Mouse (Mus musculus): ENCODE results near the gene Ntsr1. TPM values are rescaled to one million over a fixed set of nuclear protein-coding genes. Genes with fewer than 3 reads are reported as not detected.

The Ntsr1 gene
- total and polyA plus RNA-seq, 2 experiments from 2014 or later, result 2.9 to 9.0 TPM

DNA sequence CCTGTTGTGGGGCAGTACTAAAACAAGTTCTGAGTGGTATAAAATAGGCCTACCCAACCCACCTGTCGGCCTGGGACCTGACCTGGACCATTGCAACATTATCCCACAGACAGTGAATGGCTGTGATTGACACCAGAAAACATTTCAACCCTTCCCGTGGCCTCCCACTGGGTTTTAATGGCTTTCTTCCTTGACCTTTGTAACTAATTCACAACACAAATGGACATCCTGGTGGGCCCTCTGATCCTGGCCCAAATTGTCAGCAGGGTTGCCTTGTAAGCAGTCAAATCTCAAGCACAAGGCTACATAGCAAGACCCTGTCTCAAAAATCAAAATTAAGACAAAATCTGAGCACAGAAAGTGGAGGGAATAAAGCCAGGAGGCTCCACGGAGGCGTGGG is 14.1 kb downstream of the Ntsr1 start:
- no peak overlapping the region for H3K4me2 ChIP-seq (ENCODE audit: low read depth, low read length)
- ATAC-seq, result no peak

GRCm38 (mm10) chr2:180521437-180522221 is 21.9 kb downstream of the Ntsr1 start:
- ATAC-seq, result no peak
- Histone ChIP-seq H3K9me3 (ENCODE audit: low read length) (no peaks in the 10 kb centered on the region), H3K36me3 (ENCODE audit: insufficient read depth, low read length) (no peaks in the 10 kb centered on the region), H3K4me1 (ENCODE audit: insufficient read depth, low read length) (no peaks in the 10 kb centered on the region), H3K4me2 (ENCODE audit: low read depth, low read length) (no peak overlapping the region), H3K4me3 (ENCODE audit: low read length) (no peak overlapping the region), H3K27ac (no peak overlapping the region), H3K9ac (replicated peaks; ENCODE audit: low read length) (no peak overlapping the region), H3K27me3 (ENCODE audit: insufficient read depth, low read length) (no peaks in the 10 kb centered on the region)
- TF ChIP-seq CTCF (IDR thresholded peaks at IDR 0.05; ENCODE audit: low read depth), result no peak
- DNase-seq (ENCODE audit: low spot score), result no peak
- WGBS, result 44% methylated on average over 5 of the region's 5 CpGs

More for the DNA sequence above, 14.1 kb downstream of the Ntsr1 start:
- Histone ChIP-seq H3K27me3 (ENCODE audit: insufficient read depth, low read length) (no peaks in the 10 kb centered on the region), H3K27ac (no peak overlapping the region), H3K36me3 (ENCODE audit: insufficient read depth, low read length) (no peaks in the 10 kb centered on the region), H3K9me3 (ENCODE audit: low read length) (no peaks in the 10 kb centered on the region), H3K9ac (replicated peaks; ENCODE audit: low read length) (no peak overlapping the region), H3K4me3 (ENCODE audit: low read length) (no peak overlapping the region), H3K4me1 (ENCODE audit: insufficient read depth, low read length) (peaks cover 8% of the 10 kb centered on the region; the same call in 1 of the 2 replicates)
- no peak for TF ChIP-seq CTCF (IDR thresholded peaks at IDR 0.05; ENCODE audit: low read depth)
- WGBS, result 40% methylated on average over 4 of the region's 4 CpGs
- DNase-seq (ENCODE audit: low spot score), result no peak

DNA sequence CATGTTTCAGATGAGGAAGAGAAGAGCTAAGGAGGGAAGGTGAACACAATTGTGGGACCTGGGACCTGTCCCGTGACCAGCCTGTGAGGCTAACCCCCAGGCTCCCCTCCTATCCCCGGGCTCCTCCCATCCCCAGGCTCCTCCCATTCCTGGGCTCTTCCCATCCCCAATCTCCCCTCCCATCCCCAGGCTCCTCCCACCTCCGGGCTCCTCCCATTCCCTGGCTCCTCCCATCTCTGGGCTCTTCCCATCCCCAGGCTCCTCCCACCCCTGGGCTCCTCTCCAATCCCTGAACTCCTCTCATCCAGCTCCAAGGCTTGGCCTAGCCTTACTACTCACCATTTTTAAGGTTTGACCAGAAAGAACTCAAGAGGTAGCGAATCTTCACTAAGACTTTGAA is 23.0 kb downstream of the Ntsr1 start:
- Histone ChIP-seq H3K4me2 (ENCODE audit: low read depth, low read length) (no peak overlapping the region), H3K4me3 (ENCODE audit: low read length) (no peak overlapping the region), H3K9me3 (ENCODE audit: low read length) (no peaks in the 10 kb centered on the region), H3K9ac (replicated peaks; ENCODE audit: low read length) (no peak overlapping the region), H3K4me1 (ENCODE audit: insufficient read depth, low read length) (no peaks in the 10 kb centered on the region), H3K27me3 (ENCODE audit: insufficient read depth, low read length) (no peaks in the 10 kb centered on the region), H3K27ac (no peak overlapping the region), H3K36me3 (ENCODE audit: insufficient read depth, low read length) (no peaks in the 10 kb centered on the region)
- 81% methylated on average over 4 of the region's 4 CpGs for WGBS
- ATAC-seq (no peak), DNase-seq (ENCODE audit: low spot score) (no peak)
- no peak for TF ChIP-seq CTCF (IDR thresholded peaks at IDR 0.05; ENCODE audit: low read depth)

- Histone ChIP-seq H3K4me2 (ENCODE audit: low read depth, low read length) (no peak overlapping the region), H3K36me3 (ENCODE audit: insufficient read depth, low read length) (no peaks in the 10 kb centered on the region), H3K9me3 (ENCODE audit: low read length) (no peaks in the 10 kb centered on the region), H3K27ac (peak overlapping the region; percentile 51; the same call in 1 of the 2 replicates), H3K27me3 (ENCODE audit: insufficient read depth, low read length) (peaks cover 4% of the 10 kb centered on the region; the same call in 1 of the 2 replicates), H3K4me1 (ENCODE audit: insufficient read depth, low read length) (0 out of 2 replicates have a peak, but pooled peaks cover 5% of the 10 kb centered on the region), H3K4me3 (ENCODE audit: low read length) (no peak overlapping the region), H3K9ac (replicated peaks; ENCODE audit: low read length) (no peak overlapping the region)
- no peak for TF ChIP-seq CTCF (IDR thresholded peaks at IDR 0.05; ENCODE audit: low read depth)
- WGBS, result 50% methylated on average over 7 of the region's 7 CpGs
- ATAC-seq (no peak), DNase-seq (ENCODE audit: low spot score) (no peak)
These were observed 27.7 kb downstream of the Ntsr1 start for GRCm38 (mm10) chr2:180527447-180527846.

DNA sequence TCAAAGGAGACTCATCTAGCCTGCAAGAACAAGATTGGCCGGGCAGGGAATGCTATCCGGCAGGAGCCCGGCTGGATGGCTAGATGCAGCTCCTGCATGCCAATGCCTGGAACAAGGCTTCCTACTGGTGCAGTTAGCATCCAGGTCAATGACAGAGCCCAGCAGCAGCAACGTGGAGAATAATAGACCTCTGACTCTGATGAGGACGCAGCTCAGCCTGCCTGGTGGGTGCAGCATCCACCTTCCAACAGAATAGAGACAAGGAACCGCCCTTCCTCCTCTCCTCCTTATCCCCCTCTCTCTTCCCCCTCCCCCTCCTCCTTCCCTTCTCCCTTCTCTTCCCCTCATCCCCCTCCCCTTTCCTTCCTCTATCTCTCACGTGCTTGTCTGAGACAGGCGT is 28.1 kb downstream of the Ntsr1 start:
- H3K4me3 ChIP-seq (ENCODE audit: low read length), result no peak overlapping the region
- H3K4me1 ChIP-seq (ENCODE audit: insufficient read depth, low read length), result 0 out of 2 replicates have a peak, but pooled peaks cover 5% of the 10 kb centered on the region
- 8% methylated on average over 8 of the region's 8 CpGs for WGBS
- peak overlapping the region; percentile 51; the same call in 1 of the 2 replicates for H3K27ac ChIP-seq
- no peak for DNase-seq (ENCODE audit: low spot score)
- no peak for TF ChIP-seq CTCF (IDR thresholded peaks at IDR 0.05; ENCODE audit: low read depth)
- no peaks in the 10 kb centered on the region for H3K36me3 ChIP-seq (ENCODE audit: insufficient read depth, low read length)
- no peaks in the 10 kb centered on the region for H3K9me3 ChIP-seq (ENCODE audit: low read length)
- peak; percentile 25; the same call in 1 of the 2 replicates for ATAC-seq
- H3K9ac ChIP-seq (replicated peaks; ENCODE audit: low read length), result no peak overlapping the region
- no peak overlapping the region for H3K4me2 ChIP-seq (ENCODE audit: low read depth, low read length)
- peaks cover 4% of the 10 kb centered on the region; the same call in 1 of the 2 replicates for H3K27me3 ChIP-seq (ENCODE audit: insufficient read depth, low read length)

DNA sequence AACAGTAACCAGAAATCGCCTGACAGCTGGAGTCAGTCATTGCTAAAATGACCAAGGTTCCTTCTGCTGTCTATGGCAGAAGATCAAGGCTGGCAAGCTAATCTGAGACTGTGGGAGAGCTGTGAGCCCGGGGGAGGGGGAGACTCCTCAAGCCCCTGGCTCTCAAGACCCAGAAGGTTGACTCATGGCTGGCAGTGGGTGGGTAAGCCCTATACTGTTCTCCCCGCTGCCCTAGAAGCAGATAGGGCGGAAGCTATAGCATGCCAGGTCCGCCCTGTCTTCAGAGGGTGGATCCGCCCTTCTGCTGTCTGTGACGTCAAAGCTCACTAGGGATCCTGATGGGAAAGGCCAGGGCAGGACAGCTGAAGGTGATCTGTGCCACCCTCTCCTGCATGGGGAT is 30.4 kb downstream of the Ntsr1 start:
- Histone ChIP-seq H3K4me2 (ENCODE audit: low read depth, low read length) (no peak overlapping the region), H3K4me1 (ENCODE audit: insufficient read depth, low read length) (peaks cover 9% of the 10 kb centered on the region; the same call in 1 of the 2 replicates), H3K36me3 (ENCODE audit: insufficient read depth, low read length) (no peaks in the 10 kb centered on the region), H3K9me3 (ENCODE audit: low read length) (no peaks in the 10 kb centered on the region), H3K9ac (replicated peaks; ENCODE audit: low read length) (no peak overlapping the region), H3K27me3 (ENCODE audit: insufficient read depth, low read length) (peaks cover 4% of the 10 kb centered on the region; the same call in 1 of the 2 replicates), H3K27ac (peak overlapping the region; percentile 32; the same call in 1 of the 2 replicates), H3K4me3 (ENCODE audit: low read length) (no peak overlapping the region)
- ATAC-seq, result peak; percentile 39
- 36% methylated on average over 7 of the region's 7 CpGs for WGBS
- no peak for TF ChIP-seq CTCF (IDR thresholded peaks at IDR 0.05; ENCODE audit: low read depth)
- DNase-seq (ENCODE audit: low spot score), result peak; percentile 65

DNA sequence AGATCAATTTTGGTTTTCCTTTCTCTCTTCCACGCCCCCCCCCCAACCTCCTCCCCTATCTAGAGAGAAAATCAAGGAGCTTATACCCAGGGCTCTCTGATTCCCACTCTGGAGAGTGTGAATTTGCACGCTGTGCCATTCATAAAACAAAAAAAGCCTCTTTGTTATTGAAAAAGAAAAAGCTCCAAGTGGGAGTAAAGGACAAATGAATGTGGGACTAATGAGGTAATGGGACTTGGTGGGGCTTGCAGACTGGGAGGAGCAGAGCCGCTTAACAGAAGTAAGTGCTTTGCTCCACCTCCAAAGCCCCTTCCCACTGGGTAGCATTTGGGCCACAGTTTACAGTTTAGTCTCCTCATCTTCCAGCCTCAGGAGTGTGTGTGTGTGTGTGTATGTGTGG is 30.8 kb downstream of the Ntsr1 start:
- WGBS, result 24% methylated on average over 3 of the region's 3 CpGs
- TF ChIP-seq CTCF (IDR thresholded peaks at IDR 0.05; ENCODE audit: low read depth), result no peak
- Histone ChIP-seq H3K36me3 (ENCODE audit: insufficient read depth, low read length) (no peaks in the 10 kb centered on the region), H3K9ac (replicated peaks; ENCODE audit: low read length) (no peak overlapping the region), H3K27ac (peak overlapping the region; percentile 32; the same call in 1 of the 2 replicates), H3K9me3 (ENCODE audit: low read length) (no peaks in the 10 kb centered on the region), H3K4me1 (ENCODE audit: insufficient read depth, low read length) (peaks cover 9% of the 10 kb centered on the region; the same call in 1 of the 2 replicates), H3K4me3 (ENCODE audit: low read length) (no peak overlapping the region), H3K4me2 (ENCODE audit: low read depth, low read length) (no peak overlapping the region), H3K27me3 (ENCODE audit: insufficient read depth, low read length) (peaks cover 4% of the 10 kb centered on the region; the same call in 1 of the 2 replicates)
- ATAC-seq (peak; percentile 44), DNase-seq (ENCODE audit: low spot score) (peak; percentile 33)
